Mouse (Mus musculus): ENCODE measurements around the gene Slc39a11. TPM values are rescaled to one million over a fixed set of nuclear protein-coding genes. Genes with fewer than 3 reads are reported as not detected.

Gene Slc39a11
- polyA plus RNA-seq, 1 experiment from 2014 or later = 12.5 TPM

GRCm38 (mm10) chr11:113283376-113283811, 366.5 kb downstream of the Slc39a11 start:
- Histone ChIP-seq H3K4me1 (ENCODE audit: control insufficient read depth, insufficient read depth, low read length) (no peaks in the 10 kb centered on the region; the same call in 1 of the 2 replicates), H3K36me3 (replicated peaks; ENCODE audit: control insufficient read depth, insufficient read depth, low read depth, low read length) (no peaks in the 10 kb centered on the region), H3K4me2 (ENCODE audit: low read depth, low read length) (no peak overlapping the region), H3K9me3 (replicated peaks; ENCODE audit: control insufficient read depth, low read length) (no peaks in the 10 kb centered on the region), H3K27me3 (ENCODE audit: control insufficient read depth, insufficient read depth, low read length) (no peaks in the 10 kb centered on the region), H3K27ac (replicated peaks; ENCODE audit: low read depth, low read length) (no peak overlapping the region), H3K9ac (replicated peaks; ENCODE audit: low read length) (no peak overlapping the region), H3K4me3 (ENCODE audit: low read depth, low read length) (no peak overlapping the region)
- 34% methylated on average over 11 of the region's 11 CpGs for WGBS
- DNase-seq (ENCODE audit: low spot score) (no peak), ATAC-seq (replicated peaks; ENCODE audit: insufficient number of reproducible peaks, low FRiP score, low TSS enrichment, low read depth) (no peak)

DNA sequence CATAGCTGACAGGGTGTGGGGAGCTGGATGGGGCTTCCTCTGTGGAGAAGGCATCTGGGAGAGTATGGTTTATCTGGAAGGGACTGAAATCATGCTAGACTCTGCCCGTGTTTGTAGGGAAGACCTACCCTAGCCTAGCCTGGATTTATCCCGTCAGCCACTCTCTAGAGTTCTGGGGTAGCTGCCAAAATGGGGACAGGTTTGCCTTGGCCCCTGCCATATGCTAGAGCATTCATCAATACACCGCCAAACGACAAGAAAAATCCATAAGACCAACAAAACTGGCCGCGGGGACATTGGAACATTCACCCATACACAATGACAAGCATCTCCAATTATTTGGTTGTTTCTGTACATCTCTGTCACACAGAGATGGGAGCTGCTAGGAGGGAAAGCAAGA, 371.6 kb downstream of the Slc39a11 start:
- H3K27me3 ChIP-seq (ENCODE audit: control insufficient read depth, insufficient read depth, low read length) = no peaks in the 10 kb centered on the region
- no peaks in the 10 kb centered on the region for H3K9me3 ChIP-seq (replicated peaks; ENCODE audit: control insufficient read depth, low read length)
- no peaks in the 10 kb centered on the region; the same call in 1 of the 2 replicates for H3K4me1 ChIP-seq (ENCODE audit: control insufficient read depth, insufficient read depth, low read length)
- H3K4me3 ChIP-seq (ENCODE audit: low read depth, low read length) = no peak overlapping the region
- ATAC-seq (replicated peaks; ENCODE audit: insufficient number of reproducible peaks, low FRiP score, low TSS enrichment, low read depth) = no peak
- no peak overlapping the region for H3K9ac ChIP-seq (replicated peaks; ENCODE audit: low read length)
- H3K36me3 ChIP-seq (replicated peaks; ENCODE audit: control insufficient read depth, insufficient read depth, low read depth, low read length) = no peaks in the 10 kb centered on the region
- no peak overlapping the region for H3K27ac ChIP-seq (replicated peaks; ENCODE audit: low read depth, low read length)
- 86% methylated on average over 6 of the region's 6 CpGs for WGBS
- no peak overlapping the region for H3K4me2 ChIP-seq (ENCODE audit: low read depth, low read length)
- no peak for DNase-seq (ENCODE audit: low spot score)

- no peak for ATAC-seq (replicated peaks; ENCODE audit: insufficient number of reproducible peaks, low FRiP score, low TSS enrichment, low read depth)
These were observed 372.8 kb downstream of the Slc39a11 start for GRCm38 (mm10) chr11:113277034-113277612.

DNA sequence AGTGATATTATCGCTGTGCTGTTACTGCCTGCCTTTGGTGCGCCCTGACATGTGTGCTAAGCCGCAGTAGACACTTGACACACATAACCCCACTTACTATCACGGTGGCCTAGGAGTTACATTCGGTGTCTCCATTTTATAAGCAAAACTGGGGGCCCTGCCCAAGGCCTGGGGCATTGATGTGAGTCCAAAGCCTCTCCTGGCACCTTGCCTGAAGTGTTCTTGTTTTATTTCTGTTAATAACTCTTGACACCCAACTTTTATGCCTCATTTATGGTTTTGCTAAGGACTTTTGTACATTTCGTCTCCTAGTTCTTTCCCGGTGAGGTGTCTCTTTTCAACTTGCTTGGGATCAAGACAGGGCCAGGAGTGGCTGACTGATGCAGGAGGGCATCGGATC, 373.4 kb downstream of the Slc39a11 start:
- Histone ChIP-seq H3K9me3 (replicated peaks; ENCODE audit: control insufficient read depth, low read length) (no peaks in the 10 kb centered on the region), H3K4me1 (ENCODE audit: control insufficient read depth, insufficient read depth, low read length) (no peaks in the 10 kb centered on the region), H3K4me2 (ENCODE audit: low read depth, low read length) (no peak overlapping the region), H3K27me3 (ENCODE audit: control insufficient read depth, insufficient read depth, low read length) (no peaks in the 10 kb centered on the region), H3K4me3 (ENCODE audit: low read depth, low read length) (no peak overlapping the region), H3K27ac (replicated peaks; ENCODE audit: low read depth, low read length) (no peak overlapping the region), H3K9ac (replicated peaks; ENCODE audit: low read length) (no peak overlapping the region), H3K36me3 (replicated peaks; ENCODE audit: control insufficient read depth, insufficient read depth, low read depth, low read length) (no peaks in the 10 kb centered on the region)
- 95% methylated on average over 8 of the region's 8 CpGs for WGBS
- ATAC-seq (replicated peaks; ENCODE audit: insufficient number of reproducible peaks, low FRiP score, low TSS enrichment, low read depth) (no peak), DNase-seq (ENCODE audit: low spot score) (no peak)

More at GRCm38 (mm10) chr11:113277034-113277612, 372.8 kb downstream of the Slc39a11 start:
- no peak overlapping the region; the same call in 1 of the 2 replicates for H3K27ac ChIP-seq (replicated peaks; ENCODE audit: low read depth, low read length)
- no peak overlapping the region for H3K4me3 ChIP-seq (ENCODE audit: low read depth, low read length)
- H3K9ac ChIP-seq (replicated peaks; ENCODE audit: low read length) = no peak overlapping the region
- H3K27me3 ChIP-seq (ENCODE audit: control insufficient read depth, insufficient read depth, low read length) = no peaks in the 10 kb centered on the region
- H3K9me3 ChIP-seq (replicated peaks; ENCODE audit: control insufficient read depth, low read length) = no peaks in the 10 kb centered on the region
- no peak overlapping the region for H3K4me2 ChIP-seq (ENCODE audit: low read depth, low read length)
- no peaks in the 10 kb centered on the region for H3K4me1 ChIP-seq (ENCODE audit: control insufficient read depth, insufficient read depth, low read length)
- H3K36me3 ChIP-seq (replicated peaks; ENCODE audit: control insufficient read depth, insufficient read depth, low read depth, low read length) = no peaks in the 10 kb centered on the region
- WGBS = 38% methylated on average over 10 of the region's 10 CpGs
- no peak for DNase-seq (ENCODE audit: low spot score)

DNA sequence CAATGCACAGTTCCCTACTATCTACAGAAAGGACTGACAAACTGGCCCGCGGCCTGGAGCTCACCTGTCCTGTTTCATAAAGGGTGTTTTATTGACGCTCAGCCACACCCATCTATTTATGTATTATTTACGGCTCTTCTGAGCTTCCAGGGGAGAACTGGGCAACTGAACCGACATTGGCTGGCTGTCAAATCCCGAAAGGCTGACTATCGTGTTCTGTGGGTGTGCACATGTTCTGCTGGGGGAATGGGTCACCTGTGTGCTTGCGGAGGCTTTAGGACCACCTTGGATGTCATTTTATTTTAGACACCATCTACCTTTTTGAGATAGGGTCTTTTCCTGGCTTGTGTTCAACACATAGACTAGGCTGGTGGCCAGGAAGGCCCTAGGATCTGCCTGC, 375.8 kb downstream of the Slc39a11 start:
- no peak for ATAC-seq (replicated peaks; ENCODE audit: insufficient number of reproducible peaks, low FRiP score, low TSS enrichment, low read depth)
- Histone ChIP-seq H3K27ac (replicated peaks; ENCODE audit: low read depth, low read length) (no peak overlapping the region), H3K9me3 (replicated peaks; ENCODE audit: control insufficient read depth, low read length) (no peaks in the 10 kb centered on the region), H3K4me2 (ENCODE audit: low read depth, low read length) (no peak overlapping the region), H3K36me3 (replicated peaks; ENCODE audit: control insufficient read depth, insufficient read depth, low read depth, low read length) (no peaks in the 10 kb centered on the region), H3K27me3 (ENCODE audit: control insufficient read depth, insufficient read depth, low read length) (no peaks in the 10 kb centered on the region), H3K9ac (replicated peaks; ENCODE audit: low read length) (no peak overlapping the region), H3K4me3 (ENCODE audit: low read depth, low read length) (no peak overlapping the region), H3K4me1 (ENCODE audit: control insufficient read depth, insufficient read depth, low read length) (no peaks in the 10 kb centered on the region)
- 82% methylated on average over 8 of the region's 8 CpGs for WGBS
- DNase-seq (ENCODE audit: low spot score) = no peak

DNA sequence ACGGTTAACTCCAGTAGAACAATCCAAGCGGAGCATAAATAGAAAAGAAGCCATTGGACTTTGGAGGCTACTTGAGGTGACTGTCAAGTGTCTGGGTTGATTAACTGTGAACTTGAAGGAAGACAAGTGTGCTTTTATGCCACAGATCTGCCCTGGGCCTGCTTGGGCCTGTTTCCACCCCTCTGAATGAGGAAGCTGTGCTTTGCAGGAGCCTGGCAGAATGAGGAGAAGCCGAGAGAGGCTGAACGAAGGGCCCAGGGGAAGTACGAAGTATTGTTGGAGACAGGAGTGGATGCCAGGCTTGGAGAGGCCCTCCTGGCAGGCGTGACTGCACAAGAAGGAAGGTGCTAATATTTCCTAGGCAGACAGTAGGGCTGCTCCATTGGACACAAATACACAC, 378.0 kb downstream of the Slc39a11 start:
- Histone ChIP-seq H3K4me1 (ENCODE audit: control insufficient read depth, insufficient read depth, low read length) (no peaks in the 10 kb centered on the region), H3K9ac (replicated peaks; ENCODE audit: low read length) (no peak overlapping the region), H3K9me3 (replicated peaks; ENCODE audit: control insufficient read depth, low read length) (no peaks in the 10 kb centered on the region), H3K4me2 (ENCODE audit: low read depth, low read length) (no peak overlapping the region), H3K27me3 (ENCODE audit: control insufficient read depth, insufficient read depth, low read length) (no peaks in the 10 kb centered on the region), H3K36me3 (replicated peaks; ENCODE audit: control insufficient read depth, insufficient read depth, low read depth, low read length) (no peaks in the 10 kb centered on the region), H3K4me3 (ENCODE audit: low read depth, low read length) (no peak overlapping the region), H3K27ac (replicated peaks; ENCODE audit: low read depth, low read length) (no peak overlapping the region)
- ATAC-seq (replicated peaks; ENCODE audit: insufficient number of reproducible peaks, low FRiP score, low TSS enrichment, low read depth) = no peak
- WGBS = 82% methylated on average over 6 of the region's 6 CpGs
- DNase-seq (ENCODE audit: low spot score) = no peak

- Histone ChIP-seq H3K36me3 (replicated peaks; ENCODE audit: control insufficient read depth, insufficient read depth, low read depth, low read length) (no peaks in the 10 kb centered on the region), H3K4me3 (ENCODE audit: low read depth, low read length) (no peak overlapping the region), H3K9me3 (replicated peaks; ENCODE audit: control insufficient read depth, low read length) (no peaks in the 10 kb centered on the region), H3K27me3 (ENCODE audit: control insufficient read depth, insufficient read depth, low read length) (no peaks in the 10 kb centered on the region), H3K4me2 (ENCODE audit: low read depth, low read length) (no peak overlapping the region), H3K27ac (replicated peaks; ENCODE audit: low read depth, low read length) (no peak overlapping the region), H3K4me1 (ENCODE audit: control insufficient read depth, insufficient read depth, low read length) (no peaks in the 10 kb centered on the region), H3K9ac (replicated peaks; ENCODE audit: low read length) (no peak overlapping the region)
- 93% methylated on average over 8 of the region's 8 CpGs for WGBS
- DNase-seq (ENCODE audit: low spot score) (no peak), ATAC-seq (replicated peaks; ENCODE audit: insufficient number of reproducible peaks, low FRiP score, low TSS enrichment, low read depth) (no peak)
These were observed 381.0 kb downstream of the Slc39a11 start for GRCm38 (mm10) chr11:113268831-113269319.

- H3K4me1 ChIP-seq (ENCODE audit: control insufficient read depth, insufficient read depth, low read length) = no peaks in the 10 kb centered on the region
- no peak overlapping the region for H3K9ac ChIP-seq (replicated peaks; ENCODE audit: low read length)
- H3K4me3 ChIP-seq (ENCODE audit: low read depth, low read length) = no peak overlapping the region
- H3K36me3 ChIP-seq (replicated peaks; ENCODE audit: control insufficient read depth, insufficient read depth, low read depth, low read length) = no peaks in the 10 kb centered on the region
- no peak overlapping the region for H3K27ac ChIP-seq (replicated peaks; ENCODE audit: low read depth, low read length)
- WGBS = 73% methylated on average over 17 of the region's 17 CpGs
- H3K4me2 ChIP-seq (ENCODE audit: low read depth, low read length) = no peak overlapping the region
- no peaks in the 10 kb centered on the region for H3K9me3 ChIP-seq (replicated peaks; ENCODE audit: control insufficient read depth, low read length)
- ATAC-seq (replicated peaks; ENCODE audit: insufficient number of reproducible peaks, low FRiP score, low TSS enrichment, low read depth) (no peak), DNase-seq (ENCODE audit: low spot score) (no peak)
- H3K27me3 ChIP-seq (ENCODE audit: control insufficient read depth, insufficient read depth, low read length) = no peaks in the 10 kb centered on the region
These were observed 382.2 kb downstream of the Slc39a11 start for GRCm38 (mm10) chr11:113267516-113268230.

Measured in embryonic facial prominence, embryonic 11.5 days (tissue).